Mouse (Mus musculus): ENCODE measurements around the gene Pttg1ip. TPM values are rescaled to one million over a fixed set of nuclear protein-coding genes. Genes with fewer than 3 reads are reported as not detected.

Gene Pttg1ip
- polyA plus RNA-seq, 1 experiment from 2014 or later, result 57.8 TPM

- no peaks in the 10 kb centered on the region for H3K36me3 ChIP-seq (ENCODE audit: poor library complexity, severe bottlenecking)
- no peaks in the 10 kb centered on the region for H3K27me3 ChIP-seq
- H3K4me2 ChIP-seq, result no peak overlapping the region
- H3K4me3 ChIP-seq, result no peak overlapping the region
- ATAC-seq, result no peak
- no peaks in the 10 kb centered on the region for H3K9me3 ChIP-seq (replicated peaks)
- no peak overlapping the region for H3K27ac ChIP-seq
- H3K9ac ChIP-seq, result no peak overlapping the region
- 93% methylated on average over 5 of the region's 5 CpGs for WGBS
- H3K4me1 ChIP-seq, result no peaks in the 10 kb centered on the region
Measured at GRCm38 (mm10) chr10:77552162-77552561, 29.4 kb upstream of the Pttg1ip start.

GRCm38 (mm10) chr10:77553285-77553684 lies 28.2 kb upstream of the Pttg1ip start:
- Histone ChIP-seq H3K36me3 (ENCODE audit: poor library complexity, severe bottlenecking) (no peaks in the 10 kb centered on the region), H3K27me3 (no peaks in the 10 kb centered on the region), H3K9me3 (replicated peaks) (no peaks in the 10 kb centered on the region), H3K9ac (no peak overlapping the region), H3K27ac (no peak overlapping the region), H3K4me3 (no peak overlapping the region), H3K4me2 (no peak overlapping the region), H3K4me1 (no peaks in the 10 kb centered on the region)
- WGBS, result 81% methylated on average over 4 of the region's 4 CpGs
- ATAC-seq, result no peak

GRCm38 (mm10) chr10:77554918-77555317 lies 26.6 kb upstream of the Pttg1ip start:
- Histone ChIP-seq H3K9me3 (replicated peaks) (no peaks in the 10 kb centered on the region), H3K4me3 (no peak overlapping the region), H3K27ac (no peak overlapping the region), H3K9ac (no peak overlapping the region), H3K36me3 (ENCODE audit: poor library complexity, severe bottlenecking) (no peaks in the 10 kb centered on the region), H3K4me2 (no peak overlapping the region), H3K27me3 (no peaks in the 10 kb centered on the region), H3K4me1 (no peaks in the 10 kb centered on the region)
- 91% methylated on average over 4 of the region's 4 CpGs for WGBS
- ATAC-seq, result no peak

- Histone ChIP-seq H3K9me3 (replicated peaks) (no peaks in the 10 kb centered on the region), H3K4me2 (no peak overlapping the region), H3K9ac (no peak overlapping the region), H3K4me1 (no peaks in the 10 kb centered on the region), H3K27ac (no peak overlapping the region), H3K36me3 (ENCODE audit: poor library complexity, severe bottlenecking) (no peaks in the 10 kb centered on the region), H3K27me3 (no peaks in the 10 kb centered on the region), H3K4me3 (no peak overlapping the region)
- WGBS, result 86% methylated on average over 7 of the region's 7 CpGs
- no peak for ATAC-seq
Measured at GRCm38 (mm10) chr10:77556631-77557030, 24.9 kb upstream of the Pttg1ip start.

GRCm38 (mm10) chr10:77557641-77558040 lies 23.9 kb upstream of the Pttg1ip start:
- no peak for ATAC-seq
- Histone ChIP-seq H3K9me3 (replicated peaks) (no peaks in the 10 kb centered on the region), H3K4me1 (no peaks in the 10 kb centered on the region), H3K27ac (no peak overlapping the region), H3K27me3 (no peaks in the 10 kb centered on the region), H3K4me3 (no peak overlapping the region), H3K36me3 (ENCODE audit: poor library complexity, severe bottlenecking) (no peaks in the 10 kb centered on the region), H3K4me2 (no peak overlapping the region), H3K9ac (no peak overlapping the region)
- 84% methylated on average over 4 of the region's 4 CpGs for WGBS

- 87% methylated on average over 11 of the region's 11 CpGs for WGBS
- no peak overlapping the region for H3K4me2 ChIP-seq
- ATAC-seq, result no peak
- H3K9me3 ChIP-seq (replicated peaks), result no peaks in the 10 kb centered on the region
- no peak overlapping the region for H3K4me3 ChIP-seq
- no peaks in the 10 kb centered on the region for H3K4me1 ChIP-seq
- no peaks in the 10 kb centered on the region for H3K36me3 ChIP-seq (ENCODE audit: poor library complexity, severe bottlenecking)
- H3K27me3 ChIP-seq, result no peaks in the 10 kb centered on the region
- no peak overlapping the region for H3K27ac ChIP-seq
- no peak overlapping the region for H3K9ac ChIP-seq
Measured at GRCm38 (mm10) chr10:77560090-77560489, 21.4 kb upstream of the Pttg1ip start.

- H3K27me3 ChIP-seq, result no peaks in the 10 kb centered on the region
- no peak overlapping the region for H3K9ac ChIP-seq
- H3K4me1 ChIP-seq, result no peaks in the 10 kb centered on the region
- H3K4me2 ChIP-seq, result no peak overlapping the region
- no peaks in the 10 kb centered on the region for H3K9me3 ChIP-seq (replicated peaks)
- no peak for ATAC-seq
- no peaks in the 10 kb centered on the region for H3K36me3 ChIP-seq (ENCODE audit: poor library complexity, severe bottlenecking)
- 89% methylated on average over 9 of the region's 9 CpGs for WGBS
- H3K27ac ChIP-seq, result no peak overlapping the region
- no peak overlapping the region for H3K4me3 ChIP-seq
Measured at GRCm38 (mm10) chr10:77560830-77561229, 20.7 kb upstream of the Pttg1ip start.

GRCm38 (mm10) chr10:77561508-77561907 lies 20.0 kb upstream of the Pttg1ip start:
- Histone ChIP-seq H3K27me3 (no peaks in the 10 kb centered on the region), H3K36me3 (ENCODE audit: poor library complexity, severe bottlenecking) (no peaks in the 10 kb centered on the region), H3K4me1 (no peaks in the 10 kb centered on the region), H3K27ac (no peak overlapping the region), H3K9ac (no peak overlapping the region), H3K4me3 (no peak overlapping the region), H3K4me2 (no peak overlapping the region), H3K9me3 (replicated peaks) (no peaks in the 10 kb centered on the region)
- WGBS, result 75% methylated on average over 2 of the region's 2 CpGs
- ATAC-seq, result no peak

GRCm38 (mm10) chr10:77565005-77565404 lies 16.5 kb upstream of the Pttg1ip start:
- Histone ChIP-seq H3K36me3 (ENCODE audit: poor library complexity, severe bottlenecking) (no peaks in the 10 kb centered on the region), H3K9ac (no peak overlapping the region), H3K27ac (no peak overlapping the region), H3K4me1 (no peaks in the 10 kb centered on the region), H3K4me3 (no peak overlapping the region), H3K27me3 (no peaks in the 10 kb centered on the region), H3K9me3 (replicated peaks) (no peaks in the 10 kb centered on the region), H3K4me2 (no peak overlapping the region)
- WGBS, result 80% methylated on average over 8 of the region's 8 CpGs
- no peak for ATAC-seq

- no peaks in the 10 kb centered on the region for H3K4me1 ChIP-seq
- H3K36me3 ChIP-seq (ENCODE audit: poor library complexity, severe bottlenecking), result no peaks in the 10 kb centered on the region
- no peak overlapping the region for H3K4me2 ChIP-seq
- H3K9ac ChIP-seq, result no peak overlapping the region
- no peaks in the 10 kb centered on the region for H3K27me3 ChIP-seq
- H3K27ac ChIP-seq, result no peak overlapping the region
- no peak for ATAC-seq
- no peak overlapping the region for H3K4me3 ChIP-seq
- H3K9me3 ChIP-seq (replicated peaks), result no peaks in the 10 kb centered on the region
- WGBS, result 34% methylated on average over 8 of the region's 8 CpGs
Measured at GRCm38 (mm10) chr10:77566651-77567050, 14.9 kb upstream of the Pttg1ip start.

GRCm38 (mm10) chr10:77569481-77569880 lies 12.0 kb upstream of the Pttg1ip start:
- WGBS, result 37% methylated on average over 7 of the region's 7 CpGs
- H3K36me3 ChIP-seq (ENCODE audit: poor library complexity, severe bottlenecking), result no peaks in the 10 kb centered on the region
- no peaks in the 10 kb centered on the region for H3K4me1 ChIP-seq

GRCm38 (mm10) chr10:77569973-77570658 lies 11.4 kb upstream of the Pttg1ip start:
- Histone ChIP-seq H3K9me3 (replicated peaks) (no peaks in the 10 kb centered on the region), H3K4me1 (no peaks in the 10 kb centered on the region), H3K27ac (no peak overlapping the region), H3K4me3 (no peak overlapping the region), H3K9ac (no peak overlapping the region), H3K27me3 (no peaks in the 10 kb centered on the region), H3K4me2 (no peak overlapping the region), H3K36me3 (ENCODE audit: poor library complexity, severe bottlenecking) (no peaks in the 10 kb centered on the region)
- WGBS, result 60% methylated on average over 6 of the region's 6 CpGs
- ATAC-seq, result no peak

More at GRCm38 (mm10) chr10:77569481-77569880, 12.0 kb upstream of the Pttg1ip start:
- no peak for ATAC-seq
- Histone ChIP-seq H3K9ac (no peak overlapping the region), H3K9me3 (replicated peaks) (no peaks in the 10 kb centered on the region), H3K27ac (no peak overlapping the region), H3K27me3 (no peaks in the 10 kb centered on the region), H3K4me2 (no peak overlapping the region), H3K4me3 (no peak overlapping the region)

- no peaks in the 10 kb centered on the region for H3K4me1 ChIP-seq
- 42% methylated on average over 3 of the region's 3 CpGs for whole genome bisulfite sequencing
- no peaks in the 10 kb centered on the region for H3K9me3 ChIP-seq (replicated peaks)
- no peaks in the 10 kb centered on the region for H3K36me3 ChIP-seq (ENCODE audit: poor library complexity, severe bottlenecking)
- H3K27ac ChIP-seq, result no peak overlapping the region
- no peak overlapping the region for H3K4me3 ChIP-seq
- no peak for ATAC-seq
- no peak overlapping the region for H3K9ac ChIP-seq
- H3K27me3 ChIP-seq, result no peaks in the 10 kb centered on the region
- no peak overlapping the region for H3K4me2 ChIP-seq
Measured at GRCm38 (mm10) chr10:77572225-77572624, 9.3 kb upstream of the Pttg1ip start.
